Mouse (Mus musculus): ENCODE data around the gene Dpep1. TPM values are rescaled to one million over a fixed set of nuclear protein-coding genes. Genes with fewer than 3 reads are reported as not detected.
"Not testable (repeated sequence)": the region's sequence is repeated elsewhere in the genome, so short reads cannot be mapped to it uniquely, and the experiment has no call there.

Gene Dpep1
- total RNA-seq, 2 experiments from 2014 or later, result 11.0 to 16.1 TPM

DNA sequence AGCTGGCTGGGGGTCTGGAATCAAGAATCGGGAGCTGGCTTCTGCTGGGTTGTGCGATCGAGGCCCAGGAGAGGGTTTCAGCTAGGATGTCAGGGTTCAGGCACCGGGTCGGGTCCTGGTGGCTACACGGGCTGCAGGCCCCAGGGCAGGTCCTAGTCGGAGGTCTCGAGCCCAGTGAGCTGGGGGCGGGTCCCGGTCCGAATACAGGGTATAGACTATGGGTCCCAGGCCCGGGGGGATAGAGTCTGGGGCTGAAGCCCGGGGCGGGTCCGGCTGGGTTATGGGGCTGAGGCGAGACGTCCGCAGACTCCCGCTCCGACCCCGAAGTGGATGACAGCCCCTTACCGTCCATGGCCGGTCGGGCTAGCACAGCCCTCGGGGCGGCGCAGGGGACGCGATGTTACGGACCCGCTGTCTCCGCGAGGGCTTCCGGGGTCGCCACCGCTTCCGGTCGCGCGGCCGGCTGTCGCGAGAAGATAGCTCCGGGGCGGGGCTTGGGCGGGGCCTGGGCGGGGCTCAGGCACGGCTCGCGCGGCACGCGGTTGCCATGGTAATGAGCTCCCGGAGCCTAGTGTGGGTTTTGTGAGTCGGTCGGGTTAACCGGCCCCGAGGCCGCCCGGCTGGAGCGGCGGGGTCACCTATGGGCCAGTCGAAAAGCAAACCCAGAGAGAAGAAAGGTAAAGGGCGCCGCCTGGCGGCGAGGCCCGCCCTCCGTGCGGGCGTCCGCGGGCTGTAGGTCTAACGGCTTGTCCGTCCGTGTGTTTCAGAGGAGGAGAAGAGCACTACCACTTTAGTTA lies 26.5 kb downstream of the Dpep1 start, which contains the start of the genes Chmp1a and Spata33:
Chmp1a (minus strand) TSS at position 443 of the 797 bp plus-strand sequence.
Spata33 (plus strand) TSS at position 512 of the 797 bp plus-strand sequence.
- DNase-seq, result peak; percentile 90

- DNase-seq, result no peak
Observed at GRCm38 (mm10) chr8:123213118-123213772, 27.2 kb downstream of the Dpep1 start.

- DNase-seq, result no peak
Observed at GRCm38 (mm10) chr8:123215430-123215829, 29.4 kb downstream of the Dpep1 start.

DNA sequence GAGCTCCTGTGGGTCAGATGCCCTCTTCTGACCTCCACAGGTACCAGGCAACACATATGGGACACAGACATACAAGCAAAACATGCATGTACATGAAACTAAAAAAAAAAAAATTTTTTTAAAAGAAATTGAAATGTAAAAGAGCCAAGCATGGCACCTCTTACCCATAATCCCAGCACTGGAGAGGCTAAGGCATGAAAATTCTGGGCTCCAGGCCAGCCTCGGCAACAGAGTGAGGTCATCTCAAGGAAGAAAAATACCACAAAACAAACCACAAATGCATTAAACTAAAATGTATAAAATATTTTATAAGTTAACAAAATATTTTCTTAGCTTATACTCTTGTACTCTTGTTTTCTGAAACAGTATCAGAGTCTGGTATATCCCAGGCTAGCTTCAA lies 34.9 kb downstream of the Dpep1 start:
- no peak for DNase-seq

DNA sequence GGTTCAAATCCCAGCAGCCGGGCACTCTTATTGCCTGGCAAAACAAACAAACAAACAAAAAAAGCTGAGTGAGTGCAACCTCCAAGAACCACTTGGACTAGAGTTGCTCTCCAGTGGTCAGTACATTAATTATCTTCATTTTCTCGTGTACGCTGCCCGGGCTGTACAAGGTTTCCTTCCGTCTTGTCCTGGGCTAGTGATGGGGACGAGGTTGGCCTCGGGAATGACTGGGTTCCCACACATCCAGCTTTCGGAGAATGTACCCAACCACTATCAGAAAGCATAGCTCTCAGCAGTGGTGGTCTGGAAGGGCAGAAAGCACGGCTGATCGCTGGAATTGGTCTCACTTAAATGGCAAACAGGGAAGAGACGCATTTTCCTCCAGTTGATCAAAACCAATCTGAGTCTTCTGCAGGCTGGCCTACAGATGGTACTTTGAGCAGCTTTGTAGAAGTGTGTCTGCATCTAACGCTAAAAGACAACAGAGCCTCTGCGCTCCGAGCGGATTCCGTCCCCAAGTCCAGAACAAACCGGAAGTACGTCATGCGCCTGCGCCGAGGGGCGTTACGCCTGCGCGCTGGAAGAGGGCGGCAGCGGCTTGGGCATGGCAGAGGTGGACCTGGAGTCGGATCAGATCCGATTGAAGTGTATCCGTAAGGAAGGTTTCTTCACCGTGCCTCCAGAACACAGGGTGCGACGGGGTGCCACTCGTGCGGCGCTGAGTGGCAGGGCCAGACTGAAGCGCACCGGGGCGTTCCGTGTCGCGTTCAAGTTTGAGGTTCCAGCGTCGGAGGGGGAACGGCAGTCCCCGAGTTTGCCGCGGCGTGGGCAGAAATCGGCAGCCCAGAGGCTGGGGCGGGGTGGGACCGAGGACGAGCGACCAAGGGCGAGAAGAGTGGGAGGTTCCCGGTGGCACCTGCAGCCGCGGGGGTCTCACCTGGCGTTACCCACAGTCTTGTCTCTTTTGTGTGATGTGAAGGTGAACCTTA lies 38.5 kb downstream of the Dpep1 start, which contains the start of gene Cdk10:
Cdk10 (plus strand) TSS at position 565 of the 989 bp plus-strand sequence.
- peak; percentile 84 for DNase-seq

DNA sequence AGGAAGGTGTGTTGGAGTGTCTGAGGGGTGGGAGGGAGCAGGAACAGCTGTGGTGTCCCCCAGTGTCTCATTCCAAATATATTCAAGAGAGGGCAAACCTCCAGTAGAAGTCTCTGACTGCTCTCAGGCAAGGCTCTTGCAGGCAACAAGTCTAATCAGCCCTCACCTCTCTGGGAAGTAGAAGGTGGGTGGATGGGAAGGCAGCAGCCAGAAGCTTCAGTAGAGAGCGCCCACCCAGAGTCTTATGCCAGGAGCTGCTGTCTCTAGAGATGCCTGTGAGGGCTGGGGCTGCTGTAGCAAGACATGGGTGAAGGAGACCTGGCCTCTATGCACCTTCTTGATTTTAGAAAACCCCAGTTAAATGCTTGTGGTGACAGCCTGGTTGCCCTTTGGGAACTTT lies 42.4 kb downstream of the Dpep1 start:
- no peak for DNase-seq

DNA sequence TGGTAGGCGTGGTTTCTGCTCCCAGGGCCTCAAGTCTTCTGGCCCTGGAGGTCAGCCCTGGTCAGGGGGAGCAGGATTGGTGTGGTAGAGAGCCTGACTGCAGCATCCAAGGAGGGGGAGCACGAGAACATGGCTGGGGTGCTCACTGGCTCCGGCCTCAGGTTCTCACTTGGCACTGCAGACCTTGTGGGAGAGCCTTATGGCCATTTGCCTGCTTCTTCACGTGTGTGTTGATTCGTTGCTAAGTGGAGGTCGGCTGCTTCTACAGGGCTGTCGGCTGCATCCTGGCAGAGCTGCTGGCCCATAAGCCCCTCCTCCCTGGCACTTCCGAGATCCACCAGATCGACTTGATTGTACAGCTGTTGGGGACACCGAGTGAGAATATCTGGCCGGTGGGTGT lies 44.3 kb downstream of the Dpep1 start:
- DNase-seq, result not testable (repeated sequence)

DNA sequence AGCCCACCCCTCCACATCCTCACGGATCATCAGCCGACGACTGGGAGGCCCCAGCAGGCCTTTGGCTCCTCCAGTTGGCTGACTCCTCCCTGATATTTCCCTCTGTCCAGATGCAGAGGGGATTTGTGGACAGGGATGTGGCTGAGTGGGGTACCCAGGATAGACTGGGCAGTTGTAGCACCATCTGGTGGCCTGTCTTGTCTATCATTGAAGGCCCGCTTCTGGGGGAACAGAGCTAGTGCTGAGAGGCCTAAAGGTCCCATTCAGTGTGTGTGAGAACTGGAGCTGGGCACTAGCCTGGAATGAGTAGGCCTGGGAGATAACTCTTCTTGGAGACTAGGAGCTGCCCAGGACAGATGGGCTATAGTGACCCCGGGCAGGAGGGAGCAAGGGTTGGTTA lies 45.7 kb downstream of the Dpep1 start:
- DNase-seq, result no peak

- DNase-seq, result no peak
Observed at GRCm38 (mm10) chr8:123232553-123232952, 46.5 kb downstream of the Dpep1 start.

GRCm38 (mm10) chr8:123233300-123233699 lies 47.3 kb downstream of the Dpep1 start:
- no peak for DNase-seq

DNA sequence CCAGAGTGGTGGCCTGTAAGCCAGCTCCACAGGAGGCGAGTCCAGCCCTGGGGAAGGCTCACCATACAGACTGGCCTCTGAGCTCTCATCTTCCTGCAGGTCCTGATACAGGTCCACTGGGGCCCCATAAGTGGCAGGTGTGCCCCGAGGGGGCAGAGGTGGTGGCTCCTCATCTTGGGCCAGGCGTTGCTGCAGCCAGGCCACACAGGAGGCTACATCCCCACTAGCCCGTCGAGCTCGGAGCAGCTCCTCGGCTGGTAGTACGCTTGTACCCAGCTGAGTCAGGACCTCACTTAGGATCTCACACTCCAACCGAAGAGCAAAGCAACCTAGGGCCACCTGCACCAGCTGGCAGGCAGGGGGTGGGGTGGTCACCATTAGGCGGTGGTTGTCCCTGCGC lies 47.7 kb downstream of the Dpep1 start:
- DNase-seq, result no peak

GRCm38 (mm10) chr8:123234918-123235519 lies 49.0 kb downstream of the Dpep1 start:
- no peak for DNase-seq

DNA sequence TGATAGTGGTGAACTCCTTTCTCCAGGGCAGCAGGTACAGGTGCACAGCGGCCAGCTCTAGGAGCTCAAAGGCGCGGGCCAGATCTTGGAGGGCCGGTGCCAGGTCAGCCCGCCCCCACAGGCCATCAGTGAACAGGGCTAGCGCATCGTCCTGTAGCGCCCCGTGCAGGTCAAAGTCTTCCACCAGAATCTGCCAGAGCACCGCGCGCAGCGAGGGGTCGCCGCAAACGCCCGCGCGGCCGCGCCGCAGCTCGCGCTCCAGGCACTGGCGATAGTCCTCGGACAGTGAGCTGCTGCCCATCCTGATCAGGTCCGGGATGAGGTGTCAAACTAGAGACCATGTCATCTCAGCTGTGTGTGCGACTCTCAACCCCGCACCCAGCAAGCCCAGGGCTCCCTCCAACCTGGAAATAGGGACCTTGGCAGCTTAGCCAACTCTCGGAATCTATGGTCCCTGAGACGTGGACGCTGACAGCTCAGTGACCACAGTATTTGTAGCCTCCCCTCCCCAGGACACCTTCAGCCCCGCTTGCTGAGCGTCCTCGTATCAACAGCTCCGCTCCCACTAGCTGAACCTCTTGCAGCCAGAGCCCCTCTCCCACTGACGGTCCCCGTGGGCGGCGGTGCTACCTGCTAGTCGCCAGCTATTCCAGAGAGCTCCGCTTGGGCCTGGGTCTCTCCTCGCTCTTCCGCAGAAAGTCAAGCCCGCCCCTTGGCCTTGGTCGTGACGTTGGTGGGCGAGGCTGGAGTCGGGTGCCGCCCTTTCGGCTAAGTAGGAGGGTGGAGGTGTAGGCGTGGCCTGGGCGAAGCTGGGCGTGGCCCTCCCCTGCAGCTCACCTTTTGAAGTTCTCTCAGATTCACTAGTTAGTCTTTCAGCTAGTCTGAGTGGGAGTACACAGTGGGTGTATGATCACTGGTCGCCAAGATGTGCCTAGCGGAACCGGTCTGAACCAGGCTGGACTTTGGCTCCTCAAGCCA lies 49.8 kb downstream of the Dpep1 start, which contains the start of gene Spata2l:
Spata2l (minus strand) TSS at position 714 of the 978 bp plus-strand sequence.
- peak; percentile 82 for DNase-seq

DNA sequence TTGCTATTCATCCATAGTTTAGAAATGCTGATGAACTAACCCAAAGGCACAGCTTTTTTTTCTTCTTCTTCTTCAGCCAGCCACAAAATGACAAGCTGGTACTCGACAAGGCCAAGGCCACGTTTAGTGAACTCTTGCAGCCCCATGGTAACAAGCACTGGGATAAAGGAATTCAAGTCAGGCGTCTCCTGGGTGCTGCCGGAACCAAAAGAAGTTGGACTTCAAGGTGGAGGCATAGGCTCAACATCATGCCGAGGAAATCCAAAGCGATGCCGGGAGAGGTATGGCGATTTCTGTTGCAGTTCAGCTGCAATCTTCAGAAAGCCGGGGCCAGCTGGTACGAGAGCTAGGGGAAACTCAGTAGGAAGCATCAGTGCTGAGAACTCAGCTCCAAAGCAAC lies 53.4 kb downstream of the Dpep1 start:
- DNase-seq, result no peak

GRCm38 (mm10) chr8:123242107-123242923 lies 56.3 kb downstream of the Dpep1 start:
- no peak for DNase-seq

DNA sequence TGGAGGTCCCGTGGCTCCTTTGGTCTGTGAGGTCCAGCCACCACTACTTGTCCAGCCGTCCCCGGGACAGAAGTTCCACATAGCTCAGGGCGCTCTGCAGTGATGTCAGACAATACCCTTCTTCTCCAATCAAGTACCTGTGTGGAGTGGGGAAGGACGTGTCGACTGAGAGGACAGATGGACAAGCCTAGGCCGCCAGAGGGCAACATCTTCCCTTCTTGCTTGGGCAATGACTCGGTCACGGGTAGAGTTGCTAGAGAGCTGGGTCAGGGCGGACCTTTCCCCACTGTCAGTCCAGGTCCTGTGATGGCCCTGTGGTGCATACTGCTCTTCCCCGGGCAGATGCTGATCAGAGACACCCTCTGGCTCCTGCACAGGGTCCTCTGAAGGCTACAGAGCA lies 57.0 kb downstream of the Dpep1 start:
- DNase-seq, result no peak

DNA sequence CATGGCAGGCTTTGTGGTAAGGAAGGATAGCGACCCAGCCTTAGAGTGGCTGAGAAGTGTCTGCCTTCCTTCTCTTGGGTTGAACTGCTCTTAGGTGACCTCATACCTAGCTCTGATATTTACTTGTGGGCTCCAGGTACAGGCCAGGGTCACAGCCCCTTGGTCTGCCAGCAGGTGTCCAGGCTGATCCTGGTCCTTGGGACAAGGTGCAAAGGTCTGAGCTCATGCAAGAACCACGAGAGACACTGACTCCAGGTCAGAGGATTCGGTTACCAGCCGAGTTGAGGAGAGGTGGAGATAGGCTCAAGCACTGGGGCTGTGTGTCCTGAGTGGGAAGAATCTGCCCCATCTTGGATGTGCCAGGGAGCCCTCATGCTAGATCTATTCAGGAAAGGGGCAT lies 58.3 kb downstream of the Dpep1 start:
- no peak for DNase-seq

DNA sequence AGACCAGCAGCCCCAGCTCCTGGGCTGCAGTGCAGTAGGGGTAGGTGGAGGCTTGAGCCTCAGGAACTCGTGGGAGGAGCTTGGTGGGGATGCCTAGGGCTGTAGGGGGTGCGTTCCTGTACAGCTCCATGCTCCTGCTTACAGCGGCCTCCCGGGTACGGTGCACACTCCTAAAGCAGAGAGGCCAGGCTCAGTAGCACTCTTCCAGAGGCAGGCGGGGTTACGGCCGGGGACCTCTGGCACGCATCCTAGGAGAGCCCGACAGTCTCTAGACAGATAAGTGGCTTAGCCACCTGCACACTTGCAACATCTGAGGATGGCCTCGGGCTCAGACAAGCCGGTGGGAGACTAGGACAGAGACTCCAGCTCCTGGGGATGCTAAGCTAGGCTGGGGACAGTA lies 59.5 kb downstream of the Dpep1 start:
- no peak for DNase-seq

DNA sequence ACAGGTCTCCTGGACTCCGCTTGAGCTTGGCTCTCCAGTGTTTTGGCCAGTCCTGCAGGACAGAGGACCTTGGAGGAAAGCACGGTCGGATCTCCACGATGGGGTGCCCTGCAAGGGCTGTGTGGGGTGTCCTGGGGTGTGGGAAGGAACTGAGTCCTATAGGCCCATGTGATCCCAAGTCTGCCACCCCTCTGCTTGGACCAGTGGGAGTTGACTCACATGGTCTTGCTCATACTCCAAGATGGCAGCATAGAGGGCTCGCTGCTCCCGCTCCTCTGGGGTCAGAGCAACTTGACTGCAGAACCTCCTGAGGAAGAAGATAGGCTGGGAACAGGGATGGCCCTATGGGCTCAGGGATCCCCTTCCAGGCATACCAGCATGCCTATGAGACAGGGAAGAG lies 61.7 kb downstream of the Dpep1 start:
- DNase-seq, result no peak

GRCm38 (mm10) chr8:123248596-123248995 lies 62.6 kb downstream of the Dpep1 start:
- peak; percentile 24 for DNase-seq

Data from gastrocnemius, postnatal 25 days (tissue).